9 mouse cellular contexts compared by ENCODE assay signal in the genomic region with DNA sequence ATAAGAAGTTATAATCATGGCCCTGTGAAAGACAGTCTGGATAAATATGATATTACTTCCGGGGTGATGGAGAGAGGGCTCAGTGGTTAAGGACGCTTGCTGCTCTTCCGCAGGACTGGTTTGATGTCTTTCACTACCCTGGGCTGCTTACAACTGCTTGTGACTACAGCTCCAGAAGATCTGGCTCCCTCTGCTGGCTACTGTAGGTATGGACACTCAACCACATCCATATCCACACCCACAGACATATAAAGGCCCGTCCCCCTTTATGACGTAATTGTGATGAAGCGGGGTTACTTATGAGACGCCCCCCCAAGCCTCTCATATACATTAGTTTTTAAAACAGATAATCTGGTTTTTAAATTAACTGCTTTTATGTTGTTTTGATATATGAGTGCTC. TPM values are rescaled to one million over a fixed set of nuclear protein-coding genes. Genes with fewer than 3 reads are reported as not detected.
DNase-seq lines count a peak whose midpoint lies in the region; ATAC-seq and TF ChIP-seq lines count a peak whose summit lies in the region.
"Had no signal": no experiment of that assay in that cellular context is flagged by ENCODE, and none has a peak within 500 bp of the region (broad histone marks: within the 10 kb centered on the region; RNA-seq: fewer than 3 reads in every experiment).

No protein-coding gene starts in this region.

- no peaks in the 10 kb centered on the region for H3K79me2 ChIP-seq in heart, adult 2 months (replicated peaks; ENCODE audit: control insufficient read depth, insufficient read depth, low read length)

- TF ChIP-seq POLR2A in heart, adult 2 months (IDR thresholded peaks at IDR 0.05; ENCODE audit: insufficient read depth, low read depth, low read length) = no peak

- H3K9ac ChIP-seq in heart, adult 2 months (ENCODE audit: low read depth, low read length) = no peak overlapping the region
- no peak overlapping the region for H3K9ac ChIP-seq in limb, embryonic 12.5 days (replicated peaks)
- H3K9ac ChIP-seq in midbrain, embryonic 15.5 days = no peak overlapping the region
- H3K9ac ChIP-seq: embryonic facial prominence, embryonic 12.5 days had no signal

- H3K27ac ChIP-seq in embryonic facial prominence, embryonic 10.5 days (replicated peaks) = no peak overlapping the region
- no peak overlapping the region for H3K27ac ChIP-seq in heart, adult 2 months
- H3K27ac ChIP-seq in limb, embryonic 12.5 days = no peak overlapping the region
- no peak overlapping the region for H3K27ac ChIP-seq in midbrain, embryonic 15.5 days
- H3K27ac ChIP-seq: embryonic facial prominence, embryonic 12.5 days had no signal

- peak; percentile 74 for DNase-seq in A20 (ENCODE audit: low read depth, low spot score)
- DNase-seq in adrenal gland, postnatal 10 days = peak; percentile 87
- peak; percentile 79 for DNase-seq in embryonic facial prominence, embryonic 10.5 days (ENCODE audit: low spot score)
- peak; percentile 78 to 80 for DNase-seq in heart, adult 2 months
- DNase-seq in kidney, adult 8-10 months = peak; percentile 83 to 91
- DNase-seq in spleen, postnatal 36 days (ENCODE audit: low spot score in 2 of 2) = peak; percentile 53 to 60

- no peak overlapping the region for H3K4me3 ChIP-seq in embryonic facial prominence, embryonic 10.5 days
- H3K4me3 ChIP-seq in heart, adult 2 months = no peak overlapping the region
- H3K4me3 ChIP-seq in limb, embryonic 12.5 days (replicated peaks) = no peak overlapping the region
- H3K4me3 ChIP-seq in midbrain, embryonic 15.5 days = no peak overlapping the region
- H3K4me3 ChIP-seq: embryonic facial prominence, embryonic 12.5 days had no signal

- peaks cover 68% of the 10 kb centered on the region for H3K36me3 ChIP-seq in embryonic facial prominence, embryonic 10.5 days (replicated peaks)
- no peaks in the 10 kb centered on the region for H3K36me3 ChIP-seq in heart, adult 2 months (ENCODE audit: control insufficient read depth, insufficient read depth, low read length)
- peaks cover 54% of the 10 kb centered on the region for H3K36me3 ChIP-seq in limb, embryonic 12.5 days
- no peaks in the 10 kb centered on the region for H3K36me3 ChIP-seq in midbrain, embryonic 15.5 days (replicated peaks)

- H3K4me1 ChIP-seq in embryonic facial prominence, embryonic 10.5 days = no peaks in the 10 kb centered on the region
- no peaks in the 10 kb centered on the region; the same call in 1 of the 2 replicates for H3K4me1 ChIP-seq in heart, adult 2 months (ENCODE audit: control insufficient read depth, insufficient read depth, low read length)
- H3K4me1 ChIP-seq in limb, embryonic 12.5 days (replicated peaks) = 0 out of 2 replicates have a peak, but pooled peaks cover 2% of the 10 kb centered on the region
- H3K4me1 ChIP-seq in midbrain, embryonic 15.5 days = peaks cover 13% of the 10 kb centered on the region; the same call in 1 of the 2 replicates
- H3K4me1 ChIP-seq: embryonic facial prominence, embryonic 12.5 days had no signal

- ATAC-seq in limb, embryonic 12.5 days (ENCODE audit: insufficient number of reproducible peaks, insufficient read depth, low FRiP score, low TSS enrichment, low read depth) = peak; percentile 50; the same call in 1 of the 2 replicates
- ATAC-seq in midbrain, embryonic 15.5 days (replicated peaks) = peak; percentile 75

- no peaks in the 10 kb centered on the region for H3K27me3 ChIP-seq in embryonic facial prominence, embryonic 10.5 days (replicated peaks; ENCODE audit: low read depth, poor library complexity, severe bottlenecking)
- H3K27me3 ChIP-seq in heart, adult 2 months (ENCODE audit: control insufficient read depth, insufficient read depth, low read length) = no peaks in the 10 kb centered on the region
- H3K27me3 ChIP-seq in limb, embryonic 12.5 days = no peaks in the 10 kb centered on the region
- H3K27me3 ChIP-seq in midbrain, embryonic 15.5 days (replicated peaks) = no peaks in the 10 kb centered on the region
- H3K27me3 ChIP-seq: embryonic facial prominence, embryonic 12.5 days had no signal

- no peaks in the 10 kb centered on the region for H3K9me3 ChIP-seq in embryonic facial prominence, embryonic 10.5 days
- H3K9me3 ChIP-seq in limb, embryonic 12.5 days = no peaks in the 10 kb centered on the region
- H3K9me3 ChIP-seq in midbrain, embryonic 15.5 days = no peaks in the 10 kb centered on the region
- H3K9me3 ChIP-seq: embryonic facial prominence, embryonic 12.5 days had no signal

- intact Hi-C loops in heart, adult 2 months (cut with DNase I) = loop anchor here (1.0 to 5.0 kb wide), 4 partner anchors 40 to 403 kb away; a partner anchor contains a TSS

- H3K4me2 ChIP-seq in limb, embryonic 12.5 days = no peak overlapping the region
- H3K4me2 ChIP-seq in midbrain, embryonic 15.5 days = no peak overlapping the region
- H3K4me2 ChIP-seq: embryonic facial prominence, embryonic 12.5 days had no signal

- 55% methylated on average over 7 of the region's 7 CpGs for WGBS in embryonic facial prominence, embryonic 10.5 days
- WGBS in heart, adult 2 months = 31% methylated on average over 7 of the region's 7 CpGs
- 49% methylated on average over 7 of the region's 7 CpGs for WGBS in limb, embryonic 12.5 days
- 52% methylated on average over 7 of the region's 7 CpGs for WGBS in midbrain, embryonic 15.5 days

- peak; percentile 49 for TF ChIP-seq EP300 in heart, adult 2 months (IDR thresholded peaks at IDR 0.05; ENCODE audit: insufficient read depth, low read depth, low read length)

- peak; percentile 93 for TF ChIP-seq CTCF in heart, adult 2 months (IDR thresholded peaks at IDR 0.05)

RNA-seq across cellular contexts. Expression of a gene that starts 15.4 kb away (rescaled TPM):
- 10 to 100 TPM; 18.0 to 22.1 TPM for total RNA-seq in adrenal gland, postnatal 10 days (2021)
- polyA plus RNA-seq in embryonic facial prominence, embryonic 10.5 days (2016; fragmentation: Nextera tagmentation; extraction: Ambion mirVana) = 62.6 and 65.0 TPM in 2 replicates
- total RNA-seq in heart, adult 2 months (2021) = 10 to 100 TPM; 26.6 to 33.0 TPM
- polyA plus RNA-seq in heart, adult 2 months (2012; rRNA removed) = 28.3 and 35.6 TPM in 2 replicates
- 63.3 and 64.1 TPM in 2 replicates for polyA plus RNA-seq in limb, embryonic 12.5 days (2016; fragmentation: Nextera tagmentation; extraction: Ambion mirVana)
- 38.1 and 40.9 TPM in 2 replicates for polyA plus RNA-seq in midbrain, embryonic 15.5 days (2015; fragmentation: Nextera tagmentation; extraction: Ambion mirVana)

RNA-seq across cellular contexts. Expression of a gene that starts 40.2 kb away (rescaled TPM):
- total RNA-seq in adrenal gland, postnatal 10 days (2021) = 10 to 100 TPM; 11.9 to 14.9 TPM
- polyA plus RNA-seq in embryonic facial prominence, embryonic 10.5 days (2016; fragmentation: Nextera tagmentation; extraction: Ambion mirVana) = 35.1 TPM in 2 replicates
- total RNA-seq in heart, adult 2 months (2021) = 10 to 100 TPM; 16.1 to 19.2 TPM
- 7.9 and 10.2 TPM in 2 replicates for polyA plus RNA-seq in heart, adult 2 months (2012; rRNA removed)
- polyA plus RNA-seq in limb, embryonic 12.5 days (2016; fragmentation: Nextera tagmentation; extraction: Ambion mirVana) = 27.7 and 28.6 TPM in 2 replicates
- 13.9 and 14.4 TPM in 2 replicates for polyA plus RNA-seq in midbrain, embryonic 15.5 days (2015; fragmentation: Nextera tagmentation; extraction: Ambion mirVana)
